Mouse (Mus musculus): Measurements from ENCODE around the gene Adamts7. TPM values are rescaled to one million over a fixed set of nuclear protein-coding genes. Genes with fewer than 3 reads are reported as not detected.

Gene Adamts7
- polyA plus RNA-seq, 1 experiment: 7.2 TPM

GRCm38 (mm10) chr9:90237232-90238062 is 74.6 kb downstream of the Adamts7 start:
- WGBS: 66% methylated on average over 9 of the region's 9 CpGs
- no peak for TF ChIP-seq POLR2A (IDR thresholded peaks at IDR 0.05; ENCODE audit: borderline replicate concordance, extremely low read depth, low read depth, low read length)
- no peak for TF ChIP-seq CTCF (IDR thresholded peaks at IDR 0.05; ENCODE audit: insufficient read depth, low read length)
- no peak overlapping the region for H3K4me3 ChIP-seq (replicated peaks; ENCODE audit: extremely low read depth, low read depth, low read length)
- DNase-seq: no peak
- peaks cover 12% of the 10 kb centered on the region for H3K4me1 ChIP-seq (ENCODE audit: control insufficient read depth, insufficient read depth, low read length)

GRCm38 (mm10) chr9:90240560-90240959 is 77.7 kb downstream of the Adamts7 start:
- TF ChIP-seq CTCF (IDR thresholded peaks at IDR 0.05; ENCODE audit: insufficient read depth, low read length) (no peak), POLR2A (IDR thresholded peaks at IDR 0.05; ENCODE audit: borderline replicate concordance, extremely low read depth, low read depth, low read length) (no peak)
- no peak for DNase-seq
- Histone ChIP-seq H3K4me3 (replicated peaks; ENCODE audit: extremely low read depth, low read depth, low read length) (no peak overlapping the region), H3K4me1 (ENCODE audit: control insufficient read depth, insufficient read depth, low read length) (peaks cover 11% of the 10 kb centered on the region)
- WGBS: 62% methylated on average over 4 of the region's 4 CpGs

GRCm38 (mm10) chr9:90241041-90241440 is 78.2 kb downstream of the Adamts7 start:
- 75% methylated on average over 6 of the region's 6 CpGs for WGBS
- peaks cover 11% of the 10 kb centered on the region for H3K4me1 ChIP-seq (ENCODE audit: control insufficient read depth, insufficient read depth, low read length)
- TF ChIP-seq POLR2A (IDR thresholded peaks at IDR 0.05; ENCODE audit: borderline replicate concordance, extremely low read depth, low read depth, low read length): no peak
- TF ChIP-seq CTCF (IDR thresholded peaks at IDR 0.05; ENCODE audit: insufficient read depth, low read length): no peak
- DNase-seq: no peak
- no peak overlapping the region for H3K4me3 ChIP-seq (replicated peaks; ENCODE audit: extremely low read depth, low read depth, low read length)

GRCm38 (mm10) chr9:90241618-90242017 is 78.7 kb downstream of the Adamts7 start:
- no peak for DNase-seq
- 82% methylated on average over 7 of the region's 7 CpGs for WGBS

DNA sequence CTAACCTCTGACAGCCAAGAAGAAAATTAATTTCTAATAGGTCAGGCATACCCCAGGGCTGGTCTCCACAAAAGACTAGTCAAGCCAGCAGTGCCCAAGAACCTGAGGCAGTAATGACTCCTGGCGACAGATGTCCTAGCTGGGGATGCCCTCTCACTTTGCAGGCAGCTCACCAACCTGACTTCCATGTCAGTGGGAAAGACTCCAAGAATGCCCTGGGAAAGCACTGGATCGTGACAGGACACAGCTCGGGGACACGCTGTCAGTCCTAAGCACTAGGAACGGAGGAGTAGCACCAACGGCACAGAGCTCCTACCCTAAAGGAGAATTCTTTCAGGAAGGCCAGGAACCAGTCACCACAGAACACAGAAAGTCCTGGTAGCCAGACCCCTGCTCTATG is 79.4 kb downstream of the Adamts7 start:
- Histone ChIP-seq H3K4me1 (ENCODE audit: control insufficient read depth, insufficient read depth, low read length) (peaks cover 11% of the 10 kb centered on the region), H3K4me3 (replicated peaks; ENCODE audit: extremely low read depth, low read depth, low read length) (no peak overlapping the region)
- TF ChIP-seq POLR2A (IDR thresholded peaks at IDR 0.05; ENCODE audit: borderline replicate concordance, extremely low read depth, low read depth, low read length) (no peak), CTCF (IDR thresholded peaks at IDR 0.05; ENCODE audit: insufficient read depth, low read length) (no peak)
- 67% methylated on average over 6 of the region's 6 CpGs for WGBS
- no peak for DNase-seq

More at GRCm38 (mm10) chr9:90241618-90242017, 78.7 kb downstream of the Adamts7 start:
- Histone ChIP-seq H3K4me3 (replicated peaks; ENCODE audit: extremely low read depth, low read depth, low read length) (no peak overlapping the region), H3K4me1 (ENCODE audit: control insufficient read depth, insufficient read depth, low read length) (peaks cover 11% of the 10 kb centered on the region)
- no peak for TF ChIP-seq POLR2A (IDR thresholded peaks at IDR 0.05; ENCODE audit: borderline replicate concordance, extremely low read depth, low read depth, low read length)
- TF ChIP-seq CTCF (IDR thresholded peaks at IDR 0.05; ENCODE audit: insufficient read depth, low read length): peak; percentile 59; the same call in 1 of the 2 replicates

DNA sequence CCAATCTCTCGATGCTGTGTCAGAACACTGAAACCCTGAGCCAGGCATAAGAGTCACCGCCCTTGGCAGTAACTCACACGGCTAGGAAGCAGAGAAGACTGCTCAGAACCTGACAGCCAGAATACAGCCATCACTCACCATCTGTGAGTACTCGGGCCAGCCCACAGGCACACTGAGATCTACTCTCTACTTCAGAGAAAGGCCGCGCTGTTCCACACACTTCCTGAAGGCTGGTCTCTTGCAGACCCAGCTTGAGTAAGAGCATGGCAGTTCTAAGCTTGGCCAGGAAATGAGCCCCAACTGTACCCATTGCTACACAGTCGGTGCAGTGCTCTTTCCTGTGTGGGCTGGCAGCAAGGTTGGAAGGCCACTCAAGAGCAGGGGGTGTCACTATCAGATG is 80.0 kb downstream of the Adamts7 start:
- WGBS: 34% methylated on average over 7 of the region's 7 CpGs
- H3K4me1 ChIP-seq (ENCODE audit: control insufficient read depth, insufficient read depth, low read length): peaks cover 13% of the 10 kb centered on the region
- DNase-seq: no peak
- TF ChIP-seq CTCF (IDR thresholded peaks at IDR 0.05; ENCODE audit: insufficient read depth, low read length) (no peak), POLR2A (IDR thresholded peaks at IDR 0.05; ENCODE audit: borderline replicate concordance, extremely low read depth, low read depth, low read length) (no peak)
- no peak overlapping the region for H3K4me3 ChIP-seq (replicated peaks; ENCODE audit: extremely low read depth, low read depth, low read length)

DNA sequence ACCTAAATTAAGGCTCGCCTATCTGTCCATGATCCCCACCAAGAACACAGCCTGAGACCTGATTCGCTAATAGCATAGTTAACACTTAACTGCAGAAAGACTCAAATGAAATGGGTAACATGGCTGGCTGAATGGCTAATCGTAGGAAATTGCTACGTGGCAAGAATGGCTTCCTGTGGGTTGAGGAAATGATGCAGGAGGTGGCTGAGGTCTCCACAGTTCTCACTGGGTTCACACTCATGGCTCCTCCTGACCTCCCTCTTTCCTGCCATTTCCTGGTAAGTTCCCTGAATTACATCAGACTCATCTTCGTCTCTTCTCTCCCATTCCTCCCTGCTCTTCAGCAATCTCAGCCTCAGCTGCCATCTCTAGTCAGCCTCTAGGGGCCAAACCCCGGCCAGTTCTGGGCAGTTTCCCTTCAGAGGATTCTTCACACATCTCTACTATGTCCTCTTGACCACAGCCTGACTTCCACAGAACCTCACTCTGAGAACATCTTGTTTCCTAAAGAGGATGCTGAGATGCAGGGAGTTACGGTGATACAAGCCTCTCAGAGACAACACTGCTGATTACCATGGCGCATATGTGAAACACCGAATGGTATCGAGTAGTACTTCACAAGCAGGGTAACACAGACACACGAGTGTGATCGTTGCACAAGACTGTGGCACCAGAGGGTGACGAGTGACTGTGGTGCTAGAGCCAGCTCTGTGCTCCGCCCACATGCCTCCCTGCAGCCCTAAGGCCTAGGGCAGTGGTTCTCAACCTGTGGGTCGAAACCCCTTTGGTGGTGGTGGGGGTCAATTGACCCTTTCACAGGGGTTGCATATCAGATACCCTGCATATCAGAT is 81.7 kb downstream of the Adamts7 start:
- H3K4me1 ChIP-seq (ENCODE audit: control insufficient read depth, insufficient read depth, low read length): peaks cover 13% of the 10 kb centered on the region
- WGBS: 70% methylated on average over 15 of the region's 15 CpGs
- no peak overlapping the region for H3K4me3 ChIP-seq (replicated peaks; ENCODE audit: extremely low read depth, low read depth, low read length)
- no peak for DNase-seq
- TF ChIP-seq POLR2A (IDR thresholded peaks at IDR 0.05; ENCODE audit: borderline replicate concordance, extremely low read depth, low read depth, low read length) (no peak), CTCF (IDR thresholded peaks at IDR 0.05; ENCODE audit: insufficient read depth, low read length) (no peak)

DNA sequence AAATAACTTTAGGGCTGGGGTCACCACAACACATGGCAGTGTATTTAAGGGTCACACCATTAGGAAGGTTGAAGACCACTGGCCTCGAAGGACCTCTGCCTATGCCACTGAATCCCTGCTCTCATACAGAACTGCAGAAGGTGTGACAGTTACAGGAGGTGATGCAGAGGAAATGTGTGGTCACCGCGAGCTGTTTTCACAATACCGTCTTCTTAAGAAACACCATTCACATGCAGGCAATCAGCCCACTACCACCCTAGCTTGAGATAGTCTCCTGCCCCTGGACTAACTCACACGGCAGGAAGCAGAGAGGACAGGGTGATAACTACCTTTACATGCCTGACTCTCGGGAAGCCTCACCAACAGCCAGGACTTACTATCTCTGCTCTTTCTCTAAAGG is 82.3 kb downstream of the Adamts7 start:
- no peak for DNase-seq
- Histone ChIP-seq H3K4me1 (ENCODE audit: control insufficient read depth, insufficient read depth, low read length) (peaks cover 15% of the 10 kb centered on the region), H3K4me3 (replicated peaks; ENCODE audit: extremely low read depth, low read depth, low read length) (no peak overlapping the region)
- no peak for TF ChIP-seq CTCF (IDR thresholded peaks at IDR 0.05; ENCODE audit: insufficient read depth, low read length)
- no peak for TF ChIP-seq POLR2A (IDR thresholded peaks at IDR 0.05; ENCODE audit: borderline replicate concordance, extremely low read depth, low read depth, low read length)
- WGBS: 80% methylated on average over 6 of the region's 6 CpGs

- Histone ChIP-seq H3K4me3 (replicated peaks; ENCODE audit: extremely low read depth, low read depth, low read length) (no peak overlapping the region), H3K4me1 (ENCODE audit: control insufficient read depth, insufficient read depth, low read length) (peaks cover 15% of the 10 kb centered on the region)
- DNase-seq: no peak
- 94% methylated on average over 5 of the region's 5 CpGs for WGBS
- TF ChIP-seq CTCF (IDR thresholded peaks at IDR 0.05; ENCODE audit: insufficient read depth, low read length): no peak
- TF ChIP-seq POLR2A (IDR thresholded peaks at IDR 0.05; ENCODE audit: borderline replicate concordance, extremely low read depth, low read depth, low read length): no peak
Observed at GRCm38 (mm10) chr9:90245781-90246180, 82.9 kb downstream of the Adamts7 start.
